Mouse (Mus musculus): ENCODE data around the gene Dcaf17. TPM values are rescaled to one million over a fixed set of nuclear protein-coding genes. Genes with fewer than 3 reads are reported as not detected.
A peak's percentile ranks its signal among the peaks of the same experiment; 100 is the strongest.

Dcaf17 gene
- polyA plus RNA-seq, 1 experiment from 2014 or later, result 11.1 TPM

GRCm38 (mm10) chr2:71142410-71142809 is 87.3 kb downstream of the Dcaf17 start:
- H3K27me3 ChIP-seq, result no peaks in the 10 kb centered on the region
- no peak for TF ChIP-seq CTCF (IDR thresholded peaks at IDR 0.05)
- ChIA-PET POLR2A (no interaction called here), CTCF (interaction anchor here (1.0 kb wide), 1 partner anchor 88 kb away, joined by 3 read pairs; no protein-coding TSS in a partner anchor)
- ATAC-seq (no peak), DNase-seq (ENCODE audit: low read depth, low spot score) (no peak)
- in situ Hi-C loops (cut with MboI; ENCODE audit: low pct_unique_long_range_greater_than_20kb), result no loop called here

GRCm38 (mm10) chr2:71145853-71146252 is 90.7 kb downstream of the Dcaf17 start:
- CTCF ChIA-PET, result interaction anchor here (0.7 to 1.2 kb wide), 3 partner anchors 10 to 21 kb away, joined by 3 read pairs; no protein-coding TSS in a partner anchor
- ATAC-seq, result no peak
- no peak for TF ChIP-seq CTCF (IDR thresholded peaks at IDR 0.05)
- DNase-seq (ENCODE audit: low read depth, low spot score), result no peak
- POLR2A ChIA-PET, result no interaction called here
- no peaks in the 10 kb centered on the region for H3K27me3 ChIP-seq
- in situ Hi-C loops (cut with MboI; ENCODE audit: low pct_unique_long_range_greater_than_20kb), result no loop called here

- H3K27me3 ChIP-seq, result no peaks in the 10 kb centered on the region
- no peak for TF ChIP-seq CTCF (IDR thresholded peaks at IDR 0.05)
- ChIA-PET CTCF (interaction anchor here (0.7 to 1.2 kb wide), 3 partner anchors 10 to 21 kb away, joined by 3 read pairs; no protein-coding TSS in a partner anchor), POLR2A (no interaction called here)
- DNase-seq (ENCODE audit: low read depth, low spot score), result no peak
- in situ Hi-C loops (cut with MboI; ENCODE audit: low pct_unique_long_range_greater_than_20kb), result no loop called here
- peak; percentile 69 for ATAC-seq
Observed at GRCm38 (mm10) chr2:71146266-71146665, 91.1 kb downstream of the Dcaf17 start.

GRCm38 (mm10) chr2:71147816-71148215 is 92.7 kb downstream of the Dcaf17 start:
- no peaks in the 10 kb centered on the region for H3K27me3 ChIP-seq
- DNase-seq (ENCODE audit: low read depth, low spot score) (no peak), ATAC-seq (no peak)
- ChIA-PET CTCF (no interaction called here), POLR2A (no interaction called here)
- TF ChIP-seq CTCF (IDR thresholded peaks at IDR 0.05), result no peak
- in situ Hi-C loops (cut with MboI; ENCODE audit: low pct_unique_long_range_greater_than_20kb), result no loop called here

Other genes with a start within 250 kb of the Dcaf17 start
- 65.1 TPM for gene Tlk1, start 229.6 kb upstream of the Dcaf17 start, polyA plus RNA-seq (2021)
- gene Mettl8, start 255 bp downstream of the Dcaf17 start, polyA plus RNA-seq (2021), result 12.6 TPM
- gene Cybrd1, start 62.6 kb downstream of the Dcaf17 start, polyA plus RNA-seq (2021), result 0.05 TPM
- 178 TPM for gene Dync1i2, start 156.4 kb downstream of the Dcaf17 start, polyA plus RNA-seq (2021)

All from Patski (cell line).